Mouse (Mus musculus): ENCODE results near the gene Pde4c. TPM values are rescaled to one million over a fixed set of nuclear protein-coding genes. Genes with fewer than 3 reads are reported as not detected.
A peak's percentile ranks its signal among the peaks of the same experiment; 100 is the strongest.

Pde4c gene
- polyA plus RNA-seq, 2 experiments = 0.74 to 1.6 TPM

DNA sequence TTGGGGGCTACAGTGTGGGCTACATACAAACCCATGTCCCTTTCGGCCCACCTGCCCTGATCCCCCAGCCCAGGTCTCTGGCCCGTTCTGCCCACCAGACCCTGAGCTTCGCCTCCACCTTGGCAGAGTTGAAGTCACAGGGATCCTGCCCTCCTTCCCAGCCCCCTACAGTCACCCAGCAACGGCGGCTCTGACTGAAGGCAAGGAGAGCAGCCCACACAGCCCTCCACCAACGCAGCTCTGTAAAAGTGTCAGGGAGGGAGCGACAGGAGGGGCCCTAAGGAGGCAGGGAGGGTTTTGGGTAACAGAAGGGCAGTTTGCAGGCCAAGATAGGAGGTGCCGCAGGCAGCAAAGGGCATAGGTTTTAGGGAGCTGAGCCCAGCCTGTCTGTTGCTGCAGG, 67.3 kb downstream of the Pde4c start:
- peak overlapping the region; percentile 46 for H3K9ac ChIP-seq (replicated peaks)
- ATAC-seq (ENCODE audit: insufficient read depth) (no peak), DNase-seq (ENCODE audit: low read depth in 3 of 3, low spot score in 3 of 3) (no peak)
- H3K27me3 ChIP-seq (ENCODE audit: control insufficient read depth, insufficient read depth, low read length) = peaks cover 5% of the 10 kb centered on the region; the same call in 1 of the 2 replicates
- peak overlapping the region; percentile 74 for H3K4me2 ChIP-seq (ENCODE audit: low read depth)
- TF ChIP-seq EP300 (IDR thresholded peaks at IDR 0.05; ENCODE audit: low read depth) (no peak), CTCF (IDR thresholded peaks at IDR 0.05; ENCODE audit: low read depth) (no peak)
- no peaks in the 10 kb centered on the region for H3K9me3 ChIP-seq (ENCODE audit: control insufficient read depth, low read length)
- peaks cover 17 to 32% of the 10 kb centered on the region in 2 experiments for H3K4me1 ChIP-seq (replicated peaks; ENCODE audit: control insufficient read depth in 2 of 2, insufficient read depth in 2 of 2, low read length in 1 of 2)
- peak overlapping the region; percentile 67 to 68 for H3K4me3 ChIP-seq (ENCODE audit: insufficient read depth in 1 of 2, low read depth in 2 of 2, low read length in 2 of 2)
- no peak overlapping the region for H3K27ac ChIP-seq
- H3K36me3 ChIP-seq (replicated peaks; ENCODE audit: control insufficient read depth, insufficient read depth, low read depth) = peaks cover 3% of the 10 kb centered on the region
- 47% methylated on average over 8 of the region's 8 CpGs for WGBS (ENCODE audit: insufficient replicate concordance)

DNA sequence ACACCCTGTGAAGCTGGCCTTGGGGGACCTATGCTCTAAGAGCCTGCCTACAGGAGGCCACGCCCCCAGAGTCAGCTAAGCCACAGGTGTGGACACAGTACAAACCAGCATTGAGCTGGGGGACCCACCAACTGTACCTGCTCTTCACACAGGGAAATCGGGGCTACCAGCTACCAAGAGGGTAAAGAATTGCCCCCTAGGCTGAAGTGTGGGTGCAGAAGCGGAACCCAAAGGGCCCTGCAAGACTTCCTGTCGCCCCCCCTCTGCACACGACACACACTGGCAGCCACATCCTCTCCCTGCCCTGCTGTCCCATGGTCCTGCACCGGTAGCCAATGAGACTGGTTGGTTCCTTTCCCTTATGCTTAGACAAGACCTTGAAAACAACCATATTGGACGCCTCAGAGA, 67.8 kb downstream of the Pde4c start:
- ATAC-seq (ENCODE audit: insufficient read depth) (peak; percentile 27), DNase-seq (ENCODE audit: low read depth in 3 of 3, low spot score in 3 of 3) (peak in 2 of 3 experiments; percentile 32 to 39)
- Histone ChIP-seq H3K36me3 (replicated peaks; ENCODE audit: control insufficient read depth, insufficient read depth, low read depth) (no peaks in the 10 kb centered on the region; the same call in 1 of the 2 replicates), H3K27ac (no peak overlapping the region), H3K27me3 (ENCODE audit: control insufficient read depth, insufficient read depth, low read length) (peaks cover 6% of the 10 kb centered on the region; the same call in 1 of the 2 replicates), H3K4me1 (replicated peaks; ENCODE audit: control insufficient read depth in 2 of 2, insufficient read depth in 2 of 2, low read length in 1 of 2) (peaks cover 17 to 27% of the 10 kb centered on the region in 2 experiments), H3K4me3 (ENCODE audit: insufficient read depth in 1 of 2, low read depth in 2 of 2, low read length in 2 of 2) (peak overlapping the region; percentile 67 to 68), H3K4me2 (ENCODE audit: low read depth) (peak overlapping the region; percentile 74), H3K9ac (replicated peaks) (peak overlapping the region; percentile 78), H3K9me3 (ENCODE audit: control insufficient read depth, low read length) (no peaks in the 10 kb centered on the region)
- WGBS (ENCODE audit: insufficient replicate concordance) = 10% methylated on average over 7 of the region's 7 CpGs
- TF ChIP-seq CTCF (IDR thresholded peaks at IDR 0.05; ENCODE audit: low read depth) = no peak
- no peak for TF ChIP-seq EP300 (IDR thresholded peaks at IDR 0.05; ENCODE audit: low read depth)

DNA sequence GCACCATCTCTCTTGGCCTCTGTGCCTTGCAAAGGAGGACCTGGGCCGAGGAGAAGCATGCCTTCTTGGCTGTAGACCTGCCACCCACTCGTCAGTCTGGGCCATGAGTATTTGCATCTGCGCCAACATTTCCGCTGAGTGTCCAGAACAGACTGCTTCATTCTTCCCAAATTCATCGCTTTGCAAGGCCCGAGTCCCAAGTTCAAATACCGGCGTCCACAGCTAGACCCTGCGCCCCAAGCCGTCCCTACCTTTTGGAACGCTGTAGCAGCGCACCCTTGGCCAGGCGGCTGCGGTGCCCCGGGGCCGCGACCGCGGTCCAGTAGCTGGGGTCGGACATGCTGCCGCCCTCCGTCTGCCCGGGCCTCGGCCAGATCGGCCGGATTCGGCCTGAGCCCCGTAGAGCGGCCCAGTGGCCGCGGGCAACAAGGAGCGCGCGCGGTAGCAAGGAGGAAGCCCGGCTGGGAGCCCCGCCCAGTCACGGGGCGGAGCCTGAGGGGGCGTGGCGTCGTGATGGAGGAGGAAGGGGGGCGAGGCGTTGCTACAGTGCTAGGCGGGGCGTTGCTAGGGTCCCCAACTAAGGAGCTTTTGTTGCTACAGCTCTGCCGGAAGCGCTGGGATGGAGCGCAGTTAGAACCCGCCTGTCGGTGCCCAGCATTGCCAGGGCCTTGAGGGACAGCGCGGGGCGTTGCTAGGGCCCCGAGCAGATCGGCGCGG, 68.6 kb downstream of the Pde4c start:
- Histone ChIP-seq H3K27me3 (ENCODE audit: control insufficient read depth, insufficient read depth, low read length) (peaks cover 6% of the 10 kb centered on the region), H3K27ac (peak overlapping the region; percentile 6; the same call in 1 of the 2 replicates), H3K4me1 (replicated peaks; ENCODE audit: control insufficient read depth in 2 of 2, insufficient read depth in 2 of 2, low read length in 1 of 2) (peaks cover 22 to 27% of the 10 kb centered on the region in 2 experiments), H3K9ac (replicated peaks) (peak overlapping the region; percentile 78), H3K36me3 (replicated peaks; ENCODE audit: control insufficient read depth, insufficient read depth, low read depth) (no peaks in the 10 kb centered on the region; the same call in 1 of the 2 replicates), H3K4me2 (ENCODE audit: low read depth) (peak overlapping the region; percentile 74), H3K4me3 (ENCODE audit: insufficient read depth in 1 of 2, low read depth in 2 of 2, low read length in 2 of 2) (peak overlapping the region; percentile 67 to 68), H3K9me3 (ENCODE audit: control insufficient read depth, low read length) (no peaks in the 10 kb centered on the region)
- 1% methylated on average over 58 of the region's 58 CpGs for WGBS (ENCODE audit: insufficient replicate concordance)
- DNase-seq (ENCODE audit: low read depth in 3 of 3, low spot score in 3 of 3) (peak; percentile 80 to 84 (median 82)), ATAC-seq (ENCODE audit: insufficient read depth) (peak; percentile 52)
- TF ChIP-seq EP300 (IDR thresholded peaks at IDR 0.05; ENCODE audit: low read depth) (no peak), CTCF (IDR thresholded peaks at IDR 0.05; ENCODE audit: low read depth) (no peak)

DNA sequence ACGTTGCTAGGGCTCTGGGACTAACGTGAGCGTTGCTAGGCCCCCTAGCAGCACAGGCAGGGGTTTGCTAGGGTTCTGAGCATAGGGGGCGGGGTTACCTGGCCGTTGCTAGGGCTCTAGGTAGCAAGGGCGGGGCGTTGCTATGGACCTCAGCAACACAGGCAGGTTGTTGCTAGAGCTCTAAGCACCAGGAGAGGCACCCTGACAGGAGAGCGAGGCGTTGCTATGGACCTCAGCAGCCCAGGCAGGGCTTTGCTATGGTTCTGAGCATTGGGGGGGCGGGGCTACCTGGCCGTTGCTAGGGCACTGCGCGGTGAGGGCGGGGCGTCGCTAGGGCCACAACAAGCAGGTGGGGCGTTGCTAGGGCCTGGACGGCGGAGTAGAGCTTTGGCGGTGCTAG, 69.2 kb downstream of the Pde4c start:
- TF ChIP-seq CTCF (IDR thresholded peaks at IDR 0.05; ENCODE audit: low read depth) (0 out of 2 replicates have a peak, but pooled peaks have one; percentile 2), EP300 (IDR thresholded peaks at IDR 0.05; ENCODE audit: low read depth) (no peak)
- Histone ChIP-seq H3K9me3 (ENCODE audit: control insufficient read depth, low read length) (no peaks in the 10 kb centered on the region), H3K9ac (replicated peaks) (no peak overlapping the region), H3K4me1 (replicated peaks; ENCODE audit: control insufficient read depth in 2 of 2, insufficient read depth in 2 of 2, low read length in 1 of 2) (peaks cover 27 to 28% of the 10 kb centered on the region in 2 experiments), H3K36me3 (replicated peaks; ENCODE audit: control insufficient read depth, insufficient read depth, low read depth) (no peaks in the 10 kb centered on the region; the same call in 1 of the 2 replicates), H3K4me3 (ENCODE audit: insufficient read depth in 1 of 2, low read depth in 2 of 2, low read length in 2 of 2) (peak overlapping the region; percentile 45 to 67), H3K27me3 (ENCODE audit: control insufficient read depth, insufficient read depth, low read length) (peaks cover 11% of the 10 kb centered on the region), H3K4me2 (ENCODE audit: low read depth) (peak overlapping the region; percentile 74), H3K27ac (no peak overlapping the region)
- peak; percentile 4; the same call in 1 of the 2 replicates for ATAC-seq (ENCODE audit: insufficient read depth)
- peak; percentile 54 to 63 (median 62) for DNase-seq (ENCODE audit: low read depth in 3 of 3, low spot score in 3 of 3)
- under 1% methylated on average over 20 of the region's 20 CpGs for WGBS (ENCODE audit: insufficient replicate concordance)

DNA sequence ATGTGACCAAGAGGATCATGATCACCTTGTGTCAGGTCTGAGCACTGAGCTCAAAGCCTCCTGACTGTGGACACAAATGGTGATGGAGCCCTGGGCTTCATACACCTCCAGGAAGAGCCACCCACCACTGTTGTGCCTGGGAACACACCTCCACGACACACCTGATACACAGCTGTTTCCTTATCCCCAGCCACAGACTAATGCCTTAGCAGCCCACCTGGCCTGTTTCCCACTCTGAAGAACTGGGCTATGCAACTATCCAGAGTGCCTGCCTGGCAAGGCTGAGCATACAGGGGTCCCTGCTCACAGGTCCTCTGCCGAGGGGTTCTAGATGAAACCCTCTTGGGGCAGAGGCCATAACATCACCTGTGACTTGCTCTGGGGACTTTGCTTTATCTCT, 70.7 kb downstream of the Pde4c start:
- ATAC-seq (ENCODE audit: insufficient read depth) (no peak), DNase-seq (ENCODE audit: low read depth in 3 of 3, low spot score in 3 of 3) (no peak)
- WGBS (ENCODE audit: insufficient replicate concordance) = 69% methylated on average over 2 of the region's 2 CpGs
- TF ChIP-seq EP300 (IDR thresholded peaks at IDR 0.05; ENCODE audit: low read depth) (no peak), CTCF (IDR thresholded peaks at IDR 0.05; ENCODE audit: low read depth) (no peak)
- Histone ChIP-seq H3K27ac (no peak overlapping the region), H3K9me3 (ENCODE audit: control insufficient read depth, low read length) (no peaks in the 10 kb centered on the region), H3K27me3 (ENCODE audit: control insufficient read depth, insufficient read depth, low read length) (peaks cover 26% of the 10 kb centered on the region), H3K9ac (replicated peaks) (no peak overlapping the region), H3K4me1 (replicated peaks; ENCODE audit: control insufficient read depth in 2 of 2, insufficient read depth in 2 of 2, low read length in 1 of 2) (peaks cover 27 to 28% of the 10 kb centered on the region in 2 experiments), H3K4me3 (ENCODE audit: insufficient read depth in 1 of 2, low read depth in 2 of 2, low read length in 2 of 2) (no peak overlapping the region), H3K36me3 (replicated peaks; ENCODE audit: control insufficient read depth, insufficient read depth, low read depth) (no peaks in the 10 kb centered on the region), H3K4me2 (ENCODE audit: low read depth) (no peak overlapping the region)

All from liver, embryonic 14.5 days (tissue).